Mouse (Mus musculus) embryonic facial prominence, embryonic 12.5 days (tissue): ENCODE measurements at regions not wholly inside any gene's neighbourhood (a gene's known extent, or its start where the extent isn't known, plus 50 kb on each side); places are given as distances from the start of the nearest gene placed in this dataset.

Source experiments
- ATAC-seq: fragments of 200-750 bp; cut with Nextera tagmentation; 2 replicates; pipeline ENCODE4 v1.8.0; 2017; ENCODE audit not compliant: insufficient number of reproducible peaks, insufficient read depth, low FRiP score, low TSS enrichment
- H3K27ac ChIP-seq: fragments of 300-500 bp; sonication (generic); 2 replicates; pipeline ENCODE4 v1.5.1; 2016; ENCODE audit warnings: mild to moderate bottlenecking
- H3K27me3 ChIP-seq: fragments of 300-500 bp; sonication (generic); 2 replicates; pipeline ENCODE4 v1.6.1; 2016; ENCODE audit warnings: mild to moderate bottlenecking, moderate library complexity
- H3K36me3 ChIP-seq: fragments of 300-500 bp; sonication (generic); 2 replicates; pipeline ENCODE4 v1.6.1; 2016; ENCODE audit warnings: mild to moderate bottlenecking
- H3K4me1 ChIP-seq: fragments of 300-500 bp; sonication (generic); 2 replicates; pipeline ENCODE4 v1.6.1; 2016
- H3K4me2 ChIP-seq: fragments of 300-500 bp; sonication (generic); replicated peaks from 2 replicates; pipeline ENCODE4 v1.6.1; 2016; ENCODE audit warnings: mild to moderate bottlenecking, moderate library complexity
- H3K4me3 ChIP-seq: fragments of 300-500 bp; sonication (generic); 2 replicates; pipeline ENCODE4 v1.5.1; 2016; ENCODE audit warnings: mild to moderate bottlenecking
- H3K9ac ChIP-seq: fragments of 300-500 bp; sonication (generic); 2 replicates; pipeline ENCODE4 v1.6.1; 2016; ENCODE audit warnings: mild to moderate bottlenecking, moderate library complexity
- H3K9me3 ChIP-seq: fragments of 300-500 bp; sonication (generic); 2 replicates; pipeline ENCODE4 v1.6.1; 2016; ENCODE audit warnings: mild to moderate bottlenecking, moderate library complexity
- WGBS: fragments of 180-500 bp; shearing (Covaris S2); methylation state at CpG from one replicate; pipeline ENCODE4 v1.1.7; 2016; 5-methylcytosine and 5-hydroxymethylcytosine counted together

DNA sequence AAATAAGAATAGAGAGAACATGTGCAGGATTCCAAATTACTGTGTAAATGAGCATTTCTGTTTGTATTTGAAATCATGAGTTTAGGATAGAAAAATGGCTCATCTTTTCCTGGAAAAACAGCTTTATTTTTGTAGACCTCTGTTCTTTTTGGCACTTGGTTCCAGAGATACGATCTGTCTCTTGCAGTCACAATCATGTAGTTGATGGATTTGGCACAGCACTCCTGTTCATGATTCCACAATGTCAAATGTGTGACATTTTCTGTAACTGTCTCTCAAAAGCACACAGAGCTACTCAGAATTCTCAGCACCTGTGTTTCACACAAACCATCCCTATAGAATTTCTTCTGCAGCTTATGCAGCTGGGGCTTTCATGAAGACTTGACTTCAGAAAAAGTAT lies 654.0 kb upstream of the Agtr1b start:
- no peaks in the 10 kb centered on the region for H3K4me1 ChIP-seq
- 78% methylated on average over 1 of the region's 1 CpGs for WGBS
- no peak overlapping the region for H3K27ac ChIP-seq
- no peak overlapping the region for H3K4me3 ChIP-seq
- no peaks in the 10 kb centered on the region for H3K9me3 ChIP-seq
- no peak overlapping the region for H3K9ac ChIP-seq
- H3K27me3 ChIP-seq: no peaks in the 10 kb centered on the region
- no peak overlapping the region for H3K4me2 ChIP-seq
- no peaks in the 10 kb centered on the region for H3K36me3 ChIP-seq
- no peak for ATAC-seq

DNA sequence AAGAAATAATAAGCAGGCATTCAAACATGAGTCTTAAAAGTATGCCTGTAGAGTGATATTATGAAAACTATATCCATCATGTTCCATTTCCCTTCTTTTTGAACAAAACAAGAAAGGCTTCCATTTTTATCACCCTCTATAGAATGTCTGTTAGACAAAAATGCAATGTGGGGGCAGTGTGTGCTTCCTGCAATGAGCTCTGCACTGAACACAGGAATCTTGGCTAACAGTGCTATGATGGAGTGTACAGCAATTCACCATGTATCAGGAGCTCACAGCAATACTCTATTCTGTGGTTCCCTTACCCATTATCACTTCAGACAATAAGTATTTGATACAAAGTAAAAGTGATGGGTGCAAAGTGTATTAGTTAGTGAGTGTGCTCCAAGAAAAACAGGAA lies 653.3 kb upstream of the Agtr1b start:
- Histone ChIP-seq H3K4me1 (no peaks in the 10 kb centered on the region), H3K9ac (no peak overlapping the region), H3K27ac (no peak overlapping the region), H3K36me3 (no peaks in the 10 kb centered on the region), H3K27me3 (no peaks in the 10 kb centered on the region), H3K4me2 (no peak overlapping the region), H3K9me3 (no peaks in the 10 kb centered on the region), H3K4me3 (no peak overlapping the region)
- no peak for ATAC-seq

DNA sequence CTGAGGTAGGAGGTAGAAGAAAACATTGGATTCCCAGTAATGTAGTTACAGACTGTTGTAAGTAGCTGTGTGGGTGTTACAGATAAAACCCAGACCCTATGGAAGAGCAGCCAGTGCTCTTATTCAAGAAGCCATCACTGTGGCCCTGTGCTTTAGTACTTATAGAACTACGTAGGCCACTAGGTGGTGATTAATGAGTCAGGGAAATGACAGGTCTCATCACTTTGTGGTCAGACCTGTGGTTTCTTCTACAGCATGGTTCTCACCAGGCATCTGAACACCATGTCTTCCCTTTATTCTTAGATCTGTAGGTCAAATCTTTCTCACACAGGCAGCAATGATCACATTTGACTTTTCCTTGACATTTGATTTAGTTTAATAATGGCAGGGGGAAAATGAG lies 642.7 kb upstream of the Agtr1b start:
- no peaks in the 10 kb centered on the region for H3K36me3 ChIP-seq
- no peaks in the 10 kb centered on the region for H3K27me3 ChIP-seq
- H3K4me2 ChIP-seq: no peak overlapping the region
- no peak overlapping the region for H3K4me3 ChIP-seq
- no peak overlapping the region for H3K27ac ChIP-seq
- no peak overlapping the region for H3K9ac ChIP-seq
- no peaks in the 10 kb centered on the region for H3K4me1 ChIP-seq
- ATAC-seq: no peak
- no peaks in the 10 kb centered on the region for H3K9me3 ChIP-seq
- 85% methylated on average over 1 of the region's 1 CpGs for WGBS

DNA sequence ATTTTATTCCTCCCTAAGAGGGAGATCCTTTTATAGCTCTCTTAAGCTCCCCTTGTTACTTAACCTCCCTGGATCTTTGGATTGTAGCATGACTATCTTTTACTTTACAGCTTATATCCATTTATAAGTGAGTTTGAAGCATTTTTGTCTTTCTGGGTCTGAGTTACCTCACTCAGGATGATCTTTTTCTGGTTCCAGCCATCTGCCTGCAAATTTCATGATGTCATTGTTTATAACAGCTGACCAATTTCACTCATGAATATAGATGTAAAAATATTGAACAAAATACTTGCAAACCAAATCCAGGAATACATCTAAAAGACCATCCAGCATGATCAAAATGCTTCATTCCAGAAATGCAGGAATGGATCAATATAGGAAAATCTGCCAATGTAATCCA lies 631.3 kb upstream of the Agtr1b start:
- Histone ChIP-seq H3K9ac (no peak overlapping the region), H3K4me1 (no peaks in the 10 kb centered on the region), H3K4me3 (no peak overlapping the region), H3K36me3 (no peaks in the 10 kb centered on the region), H3K9me3 (no peaks in the 10 kb centered on the region), H3K4me2 (no peak overlapping the region), H3K27ac (no peak overlapping the region), H3K27me3 (no peaks in the 10 kb centered on the region)
- no peak for ATAC-seq

DNA sequence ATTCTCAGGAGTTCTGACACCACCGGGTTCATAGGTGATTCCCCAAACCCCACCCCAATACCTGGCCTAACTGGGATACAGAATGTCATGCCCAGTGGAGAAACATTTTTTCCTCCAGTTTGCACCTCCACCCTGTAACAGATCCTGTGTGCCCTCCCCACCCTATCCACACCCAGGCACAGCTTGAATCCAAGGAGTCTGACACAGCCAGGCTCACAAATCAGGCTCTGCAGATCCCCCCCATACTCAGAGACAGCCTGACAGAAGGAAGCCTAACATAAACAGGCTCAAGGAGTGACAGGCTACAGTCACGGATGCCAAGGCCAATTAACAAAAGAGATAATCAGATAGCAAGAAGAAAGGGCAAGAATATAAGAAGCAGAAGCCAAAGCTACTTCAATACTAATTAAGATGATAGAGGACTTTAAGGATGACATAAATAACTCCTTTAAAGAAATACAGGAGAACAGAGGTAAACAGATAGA lies 622.6 kb upstream of the Agtr1b start:
- H3K9me3 ChIP-seq: 0 out of 2 replicates have a peak, but pooled peaks cover 2% of the 10 kb centered on the region
- no peak for ATAC-seq
- H3K4me2 ChIP-seq: no peak overlapping the region
- H3K27ac ChIP-seq: no peak overlapping the region
- H3K4me1 ChIP-seq: peaks cover 8% of the 10 kb centered on the region; the same call in 1 of the 2 replicates
- WGBS: 63% methylated on average over 2 of the region's 2 CpGs
- no peaks in the 10 kb centered on the region for H3K36me3 ChIP-seq
- no peak overlapping the region for H3K9ac ChIP-seq
- no peaks in the 10 kb centered on the region for H3K27me3 ChIP-seq
- H3K4me3 ChIP-seq: no peak overlapping the region

DNA sequence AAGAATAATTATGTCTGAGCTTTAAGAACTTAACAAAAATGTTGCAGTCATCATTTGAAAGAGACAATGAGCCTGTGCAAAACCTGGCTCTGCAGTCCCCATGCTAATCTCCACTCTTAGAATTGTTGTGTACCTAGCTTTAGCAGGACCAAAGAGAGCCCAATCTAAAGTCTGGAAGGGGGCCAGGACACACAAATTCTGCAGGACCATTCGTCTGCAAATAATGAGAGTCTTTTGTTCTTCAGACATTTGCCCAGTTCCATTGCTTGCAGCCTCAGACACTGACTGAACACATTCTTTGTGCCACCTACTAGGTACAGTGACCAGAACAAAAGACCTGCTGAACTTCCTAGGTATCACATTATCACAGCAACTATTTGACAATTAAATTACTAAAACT lies 620.0 kb upstream of the Agtr1b start:
- no peaks in the 10 kb centered on the region for H3K27me3 ChIP-seq
- peaks cover 8% of the 10 kb centered on the region; the same call in 1 of the 2 replicates for H3K4me1 ChIP-seq
- 0 out of 2 replicates have a peak, but pooled peaks cover 2% of the 10 kb centered on the region for H3K9me3 ChIP-seq
- no peak overlapping the region for H3K4me3 ChIP-seq
- 2% methylated on average over 1 of the region's 1 CpGs for WGBS
- ATAC-seq: 0 out of 2 replicates have a peak, but pooled peaks have one; percentile 41
- H3K4me2 ChIP-seq: no peak overlapping the region
- no peak overlapping the region for H3K27ac ChIP-seq
- no peak overlapping the region for H3K9ac ChIP-seq
- H3K36me3 ChIP-seq: no peaks in the 10 kb centered on the region

DNA sequence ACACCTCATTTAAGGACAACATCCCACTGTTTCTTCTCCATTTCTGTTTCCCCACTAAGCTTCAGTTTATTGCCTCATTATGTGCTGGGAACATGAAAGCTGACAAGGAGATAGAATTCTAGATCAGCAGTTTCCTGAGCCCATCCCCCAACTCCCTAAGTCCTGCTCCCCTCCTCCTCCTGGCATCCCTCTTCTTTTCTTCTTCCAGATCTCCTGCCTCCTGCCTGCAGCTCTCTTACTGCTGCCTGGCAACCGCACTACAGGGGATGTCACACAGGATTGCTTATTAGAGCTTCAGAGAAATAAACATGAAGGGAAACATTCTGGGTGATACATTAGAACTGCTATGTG lies 619.4 kb upstream of the Agtr1b start:
- peaks cover 8% of the 10 kb centered on the region; the same call in 1 of the 2 replicates for H3K4me1 ChIP-seq
- H3K36me3 ChIP-seq: no peaks in the 10 kb centered on the region
- no peak overlapping the region for H3K27ac ChIP-seq
- 0% methylated on average over 1 of the region's 1 CpGs for WGBS
- no peak overlapping the region for H3K4me2 ChIP-seq
- 0 out of 2 replicates have a peak, but pooled peaks have one; percentile 3 for ATAC-seq
- no peak overlapping the region for H3K9ac ChIP-seq
- H3K4me3 ChIP-seq: no peak overlapping the region
- H3K9me3 ChIP-seq: no peaks in the 10 kb centered on the region
- H3K27me3 ChIP-seq: no peaks in the 10 kb centered on the region

DNA sequence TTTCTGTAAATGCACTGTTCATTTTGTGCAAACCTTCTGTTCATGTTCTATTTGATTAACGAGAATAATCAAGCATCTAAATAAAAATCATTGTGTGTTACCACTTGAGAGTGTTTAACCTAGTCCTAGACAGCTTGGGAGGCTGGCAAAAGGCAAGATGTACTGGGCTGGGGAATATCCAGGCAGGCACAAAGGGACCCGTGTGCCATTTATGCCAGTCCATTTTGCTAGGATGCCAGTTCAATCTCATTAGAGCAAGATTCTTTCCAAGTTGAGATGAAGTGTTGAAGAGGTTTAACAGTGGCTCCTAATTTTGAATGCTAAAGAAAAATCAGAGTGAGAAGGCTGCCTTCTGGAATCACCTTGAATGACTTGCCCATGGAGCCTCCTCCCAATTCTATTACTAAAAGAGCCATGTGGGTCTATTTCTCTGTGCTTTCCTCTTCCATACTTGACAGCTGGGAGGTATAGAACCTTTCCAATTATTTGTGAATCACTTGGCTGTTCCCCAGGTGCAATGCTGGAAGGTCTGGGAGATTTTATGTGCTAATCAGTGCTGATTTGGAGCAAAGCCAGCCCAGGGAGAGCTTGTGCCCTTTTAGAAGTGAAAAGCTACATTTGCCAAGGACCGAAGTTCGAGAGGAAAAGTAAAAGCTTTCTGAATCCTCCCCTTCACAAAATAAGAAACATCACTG lies 618.9 kb upstream of the Agtr1b start:
- no peak overlapping the region for H3K4me3 ChIP-seq
- no peak overlapping the region for H3K27ac ChIP-seq
- H3K9me3 ChIP-seq: no peaks in the 10 kb centered on the region
- no peak overlapping the region for H3K9ac ChIP-seq
- H3K36me3 ChIP-seq: no peaks in the 10 kb centered on the region
- H3K4me2 ChIP-seq: no peak overlapping the region
- WGBS: 55% methylated on average over 4 of the region's 4 CpGs
- H3K27me3 ChIP-seq: no peaks in the 10 kb centered on the region
- H3K4me1 ChIP-seq: peaks cover 8% of the 10 kb centered on the region; the same call in 1 of the 2 replicates
- ATAC-seq: no peak

DNA sequence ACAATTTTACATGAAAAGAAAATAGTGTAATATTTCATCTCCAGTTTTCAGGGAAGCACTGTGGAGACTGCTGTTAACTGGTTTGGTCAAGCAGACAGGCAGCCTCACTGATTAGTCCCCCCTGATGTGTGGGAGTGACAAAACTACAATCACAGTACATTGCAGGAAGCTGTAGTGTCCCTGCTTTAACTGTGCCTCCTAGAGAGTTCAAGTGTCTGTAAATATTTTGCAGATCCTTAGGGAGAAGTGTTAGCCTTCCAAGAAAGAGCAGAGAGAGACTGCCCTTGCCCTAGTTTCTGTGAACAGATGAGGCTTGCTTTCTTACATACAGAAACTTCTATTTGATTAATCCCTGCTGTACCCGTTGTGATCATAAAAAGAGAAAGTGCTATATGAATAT lies 617.2 kb upstream of the Agtr1b start:
- Histone ChIP-seq H3K4me1 (peaks cover 8% of the 10 kb centered on the region; the same call in 1 of the 2 replicates), H3K9ac (no peak overlapping the region), H3K36me3 (no peaks in the 10 kb centered on the region), H3K4me2 (no peak overlapping the region), H3K9me3 (no peaks in the 10 kb centered on the region), H3K27me3 (no peaks in the 10 kb centered on the region), H3K27ac (no peak overlapping the region), H3K4me3 (no peak overlapping the region)
- 49% methylated on average over 1 of the region's 1 CpGs for WGBS
- no peak for ATAC-seq

DNA sequence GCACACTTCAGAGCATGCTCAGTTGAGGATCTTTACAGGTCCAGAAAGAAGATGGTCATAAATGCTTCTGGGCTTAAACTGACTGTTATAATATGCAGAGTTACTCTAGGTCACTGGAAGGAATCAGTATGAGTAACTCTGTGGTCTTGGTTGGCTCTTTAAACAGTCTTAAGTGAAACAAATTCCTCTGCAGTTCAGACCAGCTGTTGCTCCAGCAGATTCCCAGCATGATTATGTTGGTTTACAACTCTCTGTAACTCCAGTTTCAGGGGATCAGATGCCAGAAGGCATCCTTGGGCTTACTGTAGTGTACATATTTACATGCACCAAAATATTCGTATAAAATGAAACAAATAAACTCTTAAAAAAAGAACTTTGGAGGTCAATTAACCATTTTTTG lies 606.1 kb upstream of the Agtr1b start:
- no peaks in the 10 kb centered on the region for H3K9me3 ChIP-seq
- no peaks in the 10 kb centered on the region for H3K36me3 ChIP-seq
- ATAC-seq: no peak
- H3K9ac ChIP-seq: no peak overlapping the region
- H3K4me1 ChIP-seq: no peaks in the 10 kb centered on the region
- no peak overlapping the region for H3K4me3 ChIP-seq
- H3K27ac ChIP-seq: no peak overlapping the region
- WGBS: 78% methylated on average over 1 of the region's 1 CpGs
- no peak overlapping the region for H3K4me2 ChIP-seq
- no peaks in the 10 kb centered on the region for H3K27me3 ChIP-seq
